Mouse (Mus musculus): Measurements from ENCODE around the gene Trip12.
A peak's percentile ranks its signal among the peaks of the same experiment; 100 is the strongest.

Gene Trip12

GRCm38 (mm10) chr1:84758843-84759242 is 81.5 kb downstream of the Trip12 start:
- no peak for DNase-seq

- no peak for DNase-seq
These were observed 98.2 kb downstream of the Trip12 start for GRCm38 (mm10) chr1:84742156-84742555.

GRCm38 (mm10) chr1:84740080-84740479 is 100.2 kb downstream of the Trip12 start:
- no peak for DNase-seq

- no peak for DNase-seq
These were observed 103.2 kb downstream of the Trip12 start for GRCm38 (mm10) chr1:84737097-84737496.

GRCm38 (mm10) chr1:84733799-84734198 is 106.5 kb downstream of the Trip12 start:
- DNase-seq: no peak

- no peak for DNase-seq
These were observed 108.6 kb downstream of the Trip12 start for GRCm38 (mm10) chr1:84731763-84732162.

- DNase-seq: no peak
These were observed 117.5 kb downstream of the Trip12 start for GRCm38 (mm10) chr1:84722841-84723240.

- no peak for DNase-seq
These were observed 117.9 kb downstream of the Trip12 start for GRCm38 (mm10) chr1:84722371-84722770.

- DNase-seq: no peak
These were observed 118.4 kb downstream of the Trip12 start for GRCm38 (mm10) chr1:84721942-84722341.

GRCm38 (mm10) chr1:84709810-84710785 is 130.2 kb downstream of the Trip12 start:
- no peak for DNase-seq

GRCm38 (mm10) chr1:84709406-84709805 is 130.9 kb downstream of the Trip12 start:
- no peak for DNase-seq

- DNase-seq: no peak
These were observed 140.1 kb downstream of the Trip12 start for GRCm38 (mm10) chr1:84700254-84700653.

- peak in 1 of 2 experiments; percentile 35 for DNase-seq
These were observed 143.2 kb downstream of the Trip12 start for GRCm38 (mm10) chr1:84697136-84697535.

GRCm38 (mm10) chr1:84695517-84696411 is 144.6 kb downstream of the Trip12 start, which contains the start of gene Dner:
TSS of gene Dner (minus strand) at chr1:84696221.
- peak; percentile 83 for DNase-seq

GRCm38 (mm10) chr1:84694688-84695474 is 145.4 kb downstream of the Trip12 start:
- no peak for DNase-seq

GRCm38 (mm10) chr1:84677910-84678309 is 162.4 kb downstream of the Trip12 start:
- no peak for DNase-seq

All from kidney, postnatal 25 days (tissue).